Mouse (Mus musculus) heart, embryonic 15.5 days (tissue): ENCODE measurements at regions not wholly inside any gene's neighbourhood (a gene's known extent, or its start where the extent isn't known, plus 50 kb on each side); places are given as distances from the start of the nearest gene placed in this dataset.
A peak's percentile ranks its signal among the peaks of the same experiment; 100 is the strongest.

Source experiments
- ATAC-seq: fragments of 200-750 bp; cut with Nextera tagmentation; replicated peaks from 2 replicates; pipeline ENCODE4 v1.8.0; 2017; ENCODE audit warnings: low read depth, moderate TSS enrichment; ENCODE audit not compliant: insufficient number of reproducible peaks, insufficient read depth, low FRiP score
- H3K27ac ChIP-seq: fragments of 300-500 bp; sonication (generic); 2 replicates; pipeline ENCODE4 v1.5.1; 2015; ENCODE audit warnings: mild to moderate bottlenecking, inconsistent platforms
- H3K27me3 ChIP-seq: fragments of 300-500 bp; sonication (generic); 2 replicates; pipeline ENCODE4 v1.6.1; 2015; ENCODE audit warnings: inconsistent platforms
- H3K36me3 ChIP-seq: fragments of 300-500 bp; sonication (generic); 2 replicates; pipeline ENCODE4 v1.6.1; 2015; ENCODE audit warnings: mild to moderate bottlenecking, inconsistent platforms
- H3K4me1 ChIP-seq: fragments of 300-500 bp; sonication (generic); replicated peaks from 2 replicates; pipeline ENCODE4 v1.6.1; 2015; ENCODE audit warnings: inconsistent platforms
- H3K4me2 ChIP-seq: fragments of 300-500 bp; sonication (generic); 2 replicates; pipeline ENCODE4 v1.6.1; 2015; ENCODE audit warnings: inconsistent platforms, mild to moderate bottlenecking, moderate library complexity
- H3K4me3 ChIP-seq: fragments of 300-500 bp; sonication (generic); 2 replicates; pipeline ENCODE4 v1.5.1; 2015; ENCODE audit warnings: mild to moderate bottlenecking, inconsistent platforms
- H3K9ac ChIP-seq: fragments of 300-500 bp; sonication (generic); 2 replicates; pipeline ENCODE4 v1.6.1; 2015; ENCODE audit warnings: mild to moderate bottlenecking, inconsistent platforms
- H3K9me3 ChIP-seq: fragments of 300-500 bp; sonication (generic); replicated peaks from 2 replicates; pipeline ENCODE4 v1.6.1; 2016; ENCODE audit warnings: inconsistent platforms
- WGBS: fragments of 180-500 bp; shearing (Covaris S2); methylation state at CpG from one replicate; pipeline ENCODE4 v1.1.7; 2015; ENCODE audit warnings: mixed read lengths; 5-methylcytosine and 5-hydroxymethylcytosine counted together

DNA sequence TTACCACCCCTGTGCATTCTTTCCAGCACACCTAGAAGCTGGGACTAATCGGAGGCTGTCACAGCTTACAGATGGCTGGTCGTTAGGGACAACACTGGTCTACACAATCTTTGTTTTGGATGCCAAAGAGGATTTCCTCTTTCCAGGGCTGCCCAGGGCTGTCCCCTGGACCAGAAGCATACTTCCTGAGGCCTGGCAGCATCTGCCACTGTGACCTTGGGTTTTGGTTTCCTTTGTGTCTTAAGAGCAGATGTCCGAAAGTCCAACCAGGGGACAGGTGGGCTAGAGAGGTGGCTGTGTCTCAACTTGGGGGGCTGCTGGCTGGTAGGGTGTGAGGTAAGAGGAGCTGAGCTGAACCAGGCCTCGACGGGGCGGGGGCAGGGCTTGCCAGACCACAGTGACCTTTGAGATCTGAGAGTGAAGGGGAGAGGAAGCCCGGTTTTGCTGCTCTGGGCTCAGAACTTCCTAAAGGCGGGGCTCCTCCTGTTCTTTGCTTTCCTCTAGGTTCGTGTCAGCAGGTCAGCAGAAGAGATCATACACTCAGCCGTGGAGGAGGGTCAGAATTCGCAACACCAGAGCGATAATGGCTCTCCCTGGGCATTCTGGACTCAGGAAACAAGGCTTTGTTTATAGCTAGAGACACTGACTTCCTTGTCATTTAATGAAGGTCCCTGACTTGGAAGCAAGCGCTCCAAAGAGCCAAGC lies 64.2 kb upstream of the Elk3 start:
- no peak overlapping the region for H3K4me2 ChIP-seq
- H3K4me1 ChIP-seq = no peaks in the 10 kb centered on the region; the same call in 1 of the 2 replicates
- WGBS = 48% methylated on average over 13 of the region's 13 CpGs
- H3K36me3 ChIP-seq = no peaks in the 10 kb centered on the region
- ATAC-seq = peak; percentile 64; the same call in 1 of the 2 replicates
- no peak overlapping the region for H3K4me3 ChIP-seq
- peak overlapping the region; percentile 75 for H3K27ac ChIP-seq
- no peaks in the 10 kb centered on the region for H3K27me3 ChIP-seq
- no peak overlapping the region for H3K9ac ChIP-seq
- H3K9me3 ChIP-seq = no peaks in the 10 kb centered on the region

DNA sequence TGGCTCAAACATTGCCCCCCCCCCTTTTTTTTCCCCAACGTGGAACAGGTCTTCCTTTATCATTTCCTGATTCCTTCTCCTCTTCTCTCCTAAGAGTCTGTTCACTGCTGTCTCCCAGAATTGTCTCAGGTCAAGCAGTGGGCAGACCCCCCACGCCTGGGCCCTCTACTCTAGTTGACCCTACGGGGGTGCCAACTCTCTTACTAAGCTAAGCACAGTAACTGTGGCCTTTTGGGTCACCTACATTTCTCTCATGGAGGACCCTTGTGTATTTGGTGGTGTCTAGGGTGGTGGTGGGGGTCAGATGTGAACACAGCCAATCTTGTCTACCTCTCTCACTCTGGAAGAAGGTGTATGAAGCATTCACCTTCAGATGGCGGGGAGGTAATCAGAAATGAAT lies 64.8 kb upstream of the Elk3 start:
- Histone ChIP-seq H3K9ac (no peak overlapping the region), H3K9me3 (no peaks in the 10 kb centered on the region), H3K36me3 (no peaks in the 10 kb centered on the region), H3K4me2 (no peak overlapping the region), H3K27ac (peak overlapping the region; percentile 75), H3K4me3 (no peak overlapping the region), H3K4me1 (no peaks in the 10 kb centered on the region; the same call in 1 of the 2 replicates), H3K27me3 (no peaks in the 10 kb centered on the region)
- 71% methylated on average over 4 of the region's 4 CpGs for WGBS
- ATAC-seq = no peak

DNA sequence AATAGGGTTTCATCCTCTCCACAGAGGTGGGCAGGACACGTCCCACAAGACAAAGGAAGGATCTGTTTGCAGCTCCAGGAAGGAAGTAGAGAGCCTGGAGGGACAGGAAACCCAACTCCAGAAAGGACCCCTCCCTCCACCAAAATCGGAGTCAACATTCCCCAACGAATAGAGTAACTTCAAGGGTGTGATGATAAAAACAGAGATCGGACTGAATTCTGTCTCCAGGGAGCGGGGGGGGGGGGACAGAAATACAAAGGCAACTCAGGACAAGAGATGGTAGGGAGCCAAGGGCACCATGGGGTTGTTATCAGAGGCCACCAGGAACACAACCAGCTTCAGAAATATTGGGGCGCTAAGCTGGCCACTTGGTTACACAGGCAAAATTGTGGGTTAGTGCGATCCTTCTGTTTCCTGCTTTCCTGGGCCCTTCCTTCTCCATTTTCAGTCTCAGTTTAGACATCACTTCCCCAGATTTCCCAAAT lies 65.6 kb upstream of the Elk3 start:
- no peak for ATAC-seq
- no peak overlapping the region for H3K4me2 ChIP-seq
- WGBS = 56% methylated on average over 7 of the region's 7 CpGs

DNA sequence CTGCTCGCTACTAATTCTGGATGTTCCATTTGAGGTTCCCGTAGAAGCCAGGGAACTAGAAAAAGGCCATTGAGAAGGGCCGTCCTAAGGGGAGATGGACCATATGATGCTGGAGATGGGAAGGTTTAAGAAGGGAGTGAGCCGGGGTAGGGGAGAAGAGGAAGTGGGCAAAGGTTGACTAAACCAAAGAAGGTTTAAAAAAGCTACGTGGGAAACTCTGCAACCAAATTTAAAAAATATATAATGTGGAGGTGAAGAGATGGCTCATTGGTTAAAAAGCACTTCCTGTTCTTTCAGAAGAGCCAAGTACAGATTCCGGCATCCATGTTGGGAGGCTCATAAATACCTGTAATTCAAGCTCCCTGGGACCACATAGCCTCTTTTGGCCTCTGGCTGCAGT lies 63.9 kb upstream of the Lta4h start:
- Histone ChIP-seq H3K27me3 (no peaks in the 10 kb centered on the region), H3K27ac (no peak overlapping the region), H3K4me1 (no peaks in the 10 kb centered on the region), H3K4me2 (no peak overlapping the region), H3K9ac (no peak overlapping the region), H3K4me3 (no peak overlapping the region), H3K36me3 (no peaks in the 10 kb centered on the region), H3K9me3 (no peaks in the 10 kb centered on the region)
- no peak for ATAC-seq
- 79% methylated on average over 6 of the region's 6 CpGs for WGBS

More for the DNA sequence above, 65.6 kb upstream of the Elk3 start:
- Histone ChIP-seq H3K36me3 (no peaks in the 10 kb centered on the region), H3K4me1 (no peaks in the 10 kb centered on the region; the same call in 1 of the 2 replicates), H3K9ac (no peak overlapping the region), H3K4me3 (no peak overlapping the region), H3K9me3 (no peaks in the 10 kb centered on the region), H3K27ac (peak overlapping the region; percentile 75), H3K27me3 (no peaks in the 10 kb centered on the region)

DNA sequence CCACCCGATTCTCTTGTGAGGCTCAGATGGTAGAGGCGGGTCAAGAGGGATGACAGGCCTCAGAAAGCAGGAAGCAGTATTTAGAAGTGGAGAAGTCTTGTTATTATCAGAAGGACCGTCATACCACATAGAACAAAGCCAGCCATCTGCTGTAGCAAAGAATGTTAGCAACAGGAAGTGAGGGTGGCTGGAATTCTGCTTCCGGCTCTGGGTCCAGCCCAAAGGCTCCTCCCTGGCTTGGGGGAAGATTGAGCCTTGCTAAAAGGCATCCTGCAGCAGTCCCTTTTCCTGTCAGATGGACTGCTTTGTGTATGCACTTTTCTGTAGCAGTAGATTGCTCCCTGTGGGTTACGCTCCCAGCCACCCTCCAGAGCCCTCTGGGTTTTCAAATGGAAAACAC lies 61.9 kb upstream of the Lta4h start:
- Histone ChIP-seq H3K27ac (peak overlapping the region; percentile 66), H3K9me3 (no peaks in the 10 kb centered on the region), H3K4me3 (no peak overlapping the region), H3K27me3 (no peaks in the 10 kb centered on the region), H3K4me2 (no peak overlapping the region), H3K4me1 (no peaks in the 10 kb centered on the region), H3K9ac (no peak overlapping the region), H3K36me3 (no peaks in the 10 kb centered on the region)
- ATAC-seq = 0 out of 2 replicates have a peak, but pooled peaks have one; percentile 47
- 51% methylated on average over 5 of the region's 5 CpGs for WGBS

DNA sequence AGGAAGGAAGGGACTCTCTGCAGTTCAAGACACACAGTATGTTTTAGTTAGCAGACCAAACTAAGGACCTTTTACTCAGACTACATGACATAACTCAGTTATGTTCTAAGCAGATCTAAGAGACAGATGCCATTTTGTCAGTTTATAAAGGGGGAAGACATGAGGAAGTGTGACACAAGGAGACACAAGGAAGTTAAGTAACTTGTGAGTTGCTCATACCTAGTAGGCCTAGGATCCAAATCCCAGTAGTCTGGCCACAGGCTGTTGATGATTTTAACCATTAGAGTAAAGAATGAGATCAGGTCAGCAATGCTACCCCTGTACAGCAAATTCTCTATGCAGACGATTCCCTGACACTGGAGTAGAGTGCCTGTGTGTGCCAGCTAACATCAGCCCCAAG lies 59.3 kb upstream of the Lta4h start:
- ATAC-seq = no peak
- 76% methylated on average over 1 of the region's 1 CpGs for WGBS
- Histone ChIP-seq H3K4me1 (no peaks in the 10 kb centered on the region), H3K4me2 (no peak overlapping the region), H3K4me3 (no peak overlapping the region), H3K36me3 (no peaks in the 10 kb centered on the region), H3K9ac (no peak overlapping the region), H3K9me3 (no peaks in the 10 kb centered on the region), H3K27ac (no peak overlapping the region), H3K27me3 (no peaks in the 10 kb centered on the region)

DNA sequence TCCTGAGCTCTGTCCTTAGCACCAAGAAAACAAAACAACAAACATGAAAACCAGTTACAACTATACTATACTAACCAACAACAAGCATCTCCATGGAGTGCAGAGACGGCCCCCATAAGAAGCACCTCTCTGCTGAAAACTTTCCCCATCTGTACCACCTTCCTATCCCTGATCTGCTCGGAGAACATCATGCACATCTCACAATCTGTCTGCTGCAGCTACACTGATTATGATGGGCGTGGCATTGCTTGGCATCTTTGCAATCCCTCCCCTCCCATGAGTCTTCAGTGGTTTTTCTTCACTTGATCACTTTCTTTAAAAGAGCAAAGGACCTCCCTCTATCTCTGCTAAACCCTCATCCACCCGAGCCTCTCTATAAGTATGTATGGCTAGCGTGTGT lies 55.5 kb upstream of the Lta4h start:
- Histone ChIP-seq H3K36me3 (no peaks in the 10 kb centered on the region), H3K9ac (no peak overlapping the region), H3K4me2 (no peak overlapping the region), H3K27me3 (no peaks in the 10 kb centered on the region), H3K27ac (no peak overlapping the region), H3K9me3 (no peaks in the 10 kb centered on the region), H3K4me3 (no peak overlapping the region), H3K4me1 (no peaks in the 10 kb centered on the region)
- no peak for ATAC-seq
- WGBS = 74% methylated on average over 5 of the region's 5 CpGs

DNA sequence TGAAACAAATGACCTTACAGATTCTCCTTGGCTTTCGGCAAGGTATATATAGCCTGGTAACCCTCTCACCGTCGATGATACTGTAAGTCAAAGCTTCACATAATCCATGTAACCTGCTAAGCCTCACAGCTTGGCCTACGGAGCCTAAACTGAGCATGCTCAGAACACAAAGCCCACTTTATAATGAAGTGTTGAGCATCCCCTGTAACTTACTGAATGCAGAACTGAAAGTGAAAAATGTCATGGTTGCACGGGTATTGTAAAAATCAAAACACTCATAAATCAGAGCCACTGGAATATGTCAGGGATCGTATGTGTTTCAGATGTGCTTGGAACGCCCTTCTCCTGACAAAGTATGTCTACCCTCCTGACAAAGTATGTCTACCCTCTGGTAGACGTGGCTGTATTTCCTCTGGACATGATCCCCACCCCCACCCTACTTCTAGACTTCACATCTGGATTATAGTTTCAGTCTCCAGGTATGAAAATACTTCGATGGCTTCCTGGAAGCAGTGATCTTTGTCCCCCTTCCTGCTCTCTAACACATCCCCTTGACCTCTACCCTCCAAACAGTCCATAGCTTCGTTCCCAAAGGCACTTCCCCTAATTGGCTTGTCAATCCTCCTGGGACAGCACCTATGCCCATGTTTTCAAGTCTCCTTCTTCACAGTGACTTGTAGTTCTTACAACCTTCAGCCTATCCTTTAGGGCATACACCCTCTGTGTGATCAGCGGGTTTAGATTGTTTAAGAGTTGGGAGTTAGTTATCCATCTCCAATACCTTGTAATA lies 54.5 kb upstream of the Lta4h start:
- WGBS = 71% methylated on average over 11 of the region's 11 CpGs
- no peak overlapping the region for H3K9ac ChIP-seq
- H3K36me3 ChIP-seq = no peaks in the 10 kb centered on the region
- no peak for ATAC-seq
- no peak overlapping the region for H3K27ac ChIP-seq
- no peaks in the 10 kb centered on the region for H3K27me3 ChIP-seq
- no peak overlapping the region for H3K4me2 ChIP-seq
- no peaks in the 10 kb centered on the region for H3K9me3 ChIP-seq
- no peak overlapping the region for H3K4me3 ChIP-seq
- no peaks in the 10 kb centered on the region for H3K4me1 ChIP-seq

DNA sequence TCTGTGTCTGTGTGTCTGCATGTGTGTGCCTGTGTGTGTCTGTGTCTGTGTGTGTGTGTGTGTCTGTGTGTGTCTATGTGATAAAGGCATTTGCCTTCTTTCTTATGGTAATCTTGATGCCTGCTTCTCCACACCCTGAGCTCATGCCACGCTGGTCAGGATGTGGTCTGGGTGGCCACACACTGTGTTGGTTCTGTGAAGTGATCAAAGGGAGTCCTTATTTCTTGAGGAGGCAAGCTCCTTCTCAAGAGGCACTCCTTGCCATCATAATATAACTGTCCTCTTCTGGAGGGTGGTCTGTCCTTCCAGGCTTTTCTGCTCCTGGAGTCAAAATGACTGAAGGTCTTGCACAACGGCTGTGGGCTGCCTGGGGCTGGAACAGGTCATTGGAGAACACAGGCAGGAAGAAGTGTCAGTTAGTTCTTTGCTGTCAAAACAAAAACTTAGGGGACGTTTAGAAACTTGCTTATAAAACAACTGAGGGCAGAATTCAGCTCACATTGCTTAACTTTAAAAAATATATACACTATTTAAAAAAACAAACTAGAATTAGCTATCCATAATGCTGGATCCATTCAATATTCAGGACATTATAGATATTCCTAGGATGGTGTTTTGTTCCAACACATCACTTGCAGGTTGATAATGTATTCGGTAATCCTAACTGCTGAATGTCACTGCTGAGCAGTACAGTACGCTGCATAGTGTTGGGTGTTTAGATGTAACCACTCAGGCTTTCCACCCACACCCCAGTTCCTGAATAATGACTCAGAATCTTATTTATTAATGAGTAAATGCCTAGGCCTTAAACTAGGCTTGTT lies 50.3 kb upstream of the Lta4h start:
- H3K4me1 ChIP-seq = no peaks in the 10 kb centered on the region
- H3K27ac ChIP-seq = no peak overlapping the region
- H3K9ac ChIP-seq = no peak overlapping the region
- H3K4me2 ChIP-seq = no peak overlapping the region
- H3K27me3 ChIP-seq = no peaks in the 10 kb centered on the region
- no peaks in the 10 kb centered on the region for H3K9me3 ChIP-seq
- WGBS = 57% methylated on average over 5 of the region's 5 CpGs
- H3K36me3 ChIP-seq = no peaks in the 10 kb centered on the region
- no peak overlapping the region for H3K4me3 ChIP-seq
- ATAC-seq = no peak
